In genomic region chr2:164825521-164825920, GRCm38 (mm10) we compare ENCODE assay signal across 1 mouse cellular context.
TF ChIP-seq lines count a peak whose summit lies in the region.

No protein-coding gene starts in this region.

TF ChIP-seq in myocyte, 11 proteins besides CTCF, POLR2A, EP300 and RAD21:
- TF ChIP-seq E2F4 (IDR thresholded peaks at IDR 0.05; ENCODE audit: insufficient read depth): no peak
- peak; percentile 2 for TF ChIP-seq POLR2AphosphoS2 (IDR thresholded peaks at IDR 0.05; ENCODE audit: insufficient read length, low read depth)
